Mouse (Mus musculus): Measurements from ENCODE around the gene U2af2. TPM values are rescaled to one million over a fixed set of nuclear protein-coding genes. Genes with fewer than 3 reads are reported as not detected.
"Not testable (repeated sequence)": the region's sequence is repeated elsewhere in the genome, so short reads cannot be mapped to it uniquely, and the experiment has no call there.

U2af2 gene
- polyA plus RNA-seq, 1 experiment from 2014 or later, result 166 TPM

DNA sequence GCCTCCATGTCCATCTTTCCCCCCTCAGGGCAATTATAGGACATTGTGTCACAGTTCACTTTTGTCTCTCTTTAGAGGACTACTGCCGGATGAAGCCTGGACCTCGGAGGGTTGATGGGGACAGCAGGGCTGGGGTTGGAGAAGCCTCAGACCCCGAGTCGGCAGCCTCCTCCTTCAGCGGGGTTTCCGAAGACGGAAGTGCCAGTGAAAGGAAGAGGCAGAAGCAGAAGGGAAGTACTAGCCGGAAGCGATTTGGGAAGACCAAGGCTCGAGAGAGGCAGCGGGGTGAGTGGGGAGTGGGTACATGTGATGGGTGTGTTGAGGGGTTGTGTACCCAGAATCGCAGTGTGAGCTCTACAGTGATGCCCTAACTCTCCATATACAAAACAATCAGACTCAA lies 2.5 kb upstream of the U2af2 start:
- Histone ChIP-seq H3K36me3 (replicated peaks) (no peaks in the 10 kb centered on the region), H3K27me3 (peaks cover 43% of the 10 kb centered on the region), H3K27ac (peak overlapping the region; percentile 99; the same call in 1 of the 2 replicates), H3K9me3 (no peaks in the 10 kb centered on the region), H3K4me2 (peak overlapping the region; percentile 86; the same call in 1 of the 2 replicates), H3K9ac (peak overlapping the region; percentile 74; the same call in 1 of the 2 replicates), H3K4me3 (replicated peaks) (no peak overlapping the region), H3K4me1 (peaks cover 40% of the 10 kb centered on the region)
- ATAC-seq (ENCODE audit: low FRiP score), result no peak
- 94% methylated on average over 12 of the region's 12 CpGs for WGBS

GRCm38 (mm10) chr7:5060239-5060731 lies 1.7 kb upstream of the U2af2 start:
- peak; percentile 5; the same call in 1 of the 2 replicates for ATAC-seq (ENCODE audit: low FRiP score)
- peaks cover 45% of the 10 kb centered on the region for H3K4me1 ChIP-seq
- WGBS, result 3% methylated on average over 27 of the region's 27 CpGs

GRCm38 (mm10) chr7:5060944-5061773 lies 784 bp upstream of the U2af2 start:
- Histone ChIP-seq H3K27ac (peak overlapping the region; percentile 99), H3K9ac (peak overlapping the region; percentile 74), H3K4me3 (replicated peaks) (peak overlapping the region; percentile 72), H3K36me3 (replicated peaks) (peaks cover 6% of the 10 kb centered on the region), H3K27me3 (peaks cover 26% of the 10 kb centered on the region), H3K4me2 (peak overlapping the region; percentile 86), H3K4me1 (peaks cover 53% of the 10 kb centered on the region), H3K9me3 (no peaks in the 10 kb centered on the region)
- peak; percentile 90 for ATAC-seq (ENCODE audit: low FRiP score)
- WGBS, result under 1% methylated on average over 60 of the region's 60 CpGs

More at GRCm38 (mm10) chr7:5060239-5060731, 1.7 kb upstream of the U2af2 start:
- H3K9ac ChIP-seq, result peak overlapping the region; percentile 74
- H3K4me2 ChIP-seq, result peak overlapping the region; percentile 86
- H3K27me3 ChIP-seq, result peaks cover 35% of the 10 kb centered on the region
- no peaks in the 10 kb centered on the region for H3K9me3 ChIP-seq
- no peaks in the 10 kb centered on the region for H3K36me3 ChIP-seq (replicated peaks)
- H3K4me3 ChIP-seq (replicated peaks), result peak overlapping the region; percentile 72
- H3K27ac ChIP-seq, result peak overlapping the region; percentile 99

DNA sequence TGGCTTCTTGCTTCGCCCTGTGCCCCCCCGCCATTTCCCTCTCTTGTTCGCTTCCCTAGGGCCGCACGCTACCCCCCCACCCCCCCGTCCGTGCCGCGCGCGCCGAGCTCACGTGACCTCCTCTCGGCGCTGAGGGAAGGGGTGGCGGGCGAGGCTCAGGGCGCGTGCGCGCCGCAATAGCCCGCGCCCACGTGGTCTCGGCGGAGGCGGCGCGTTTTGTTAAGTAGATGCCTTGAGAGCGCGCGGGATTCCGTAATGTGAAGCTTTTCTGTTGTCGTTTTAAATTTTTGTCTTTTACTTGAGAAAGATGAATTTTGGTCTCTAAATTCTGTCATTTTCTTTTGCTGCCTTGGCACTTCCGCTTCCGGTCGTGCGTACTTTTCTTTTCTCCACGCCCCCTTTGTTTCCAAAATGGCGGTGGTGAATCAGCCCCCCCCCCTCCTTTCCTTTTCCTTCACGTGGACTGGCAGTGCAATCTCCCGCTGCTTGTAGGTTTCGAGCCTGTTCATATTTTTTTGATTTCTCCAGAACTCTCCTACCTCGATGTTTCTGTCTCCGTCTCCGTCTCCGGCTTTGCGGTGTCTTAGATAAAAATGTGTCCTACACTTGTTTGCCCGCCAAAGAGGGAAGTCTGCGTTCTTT lies 538 bp downstream of the U2af2 start:
- H3K4me3 ChIP-seq (replicated peaks), result peak overlapping the region; percentile 72
- WGBS, result under 1% methylated on average over 43 of the region's 51 CpGs
- peak overlapping the region; percentile 86 for H3K4me2 ChIP-seq
- peaks cover 19% of the 10 kb centered on the region for H3K36me3 ChIP-seq (replicated peaks)
- no peaks in the 10 kb centered on the region for H3K9me3 ChIP-seq
- H3K4me1 ChIP-seq, result peaks cover 41% of the 10 kb centered on the region
- peaks cover 13% of the 10 kb centered on the region for H3K27me3 ChIP-seq
- H3K9ac ChIP-seq, result peak overlapping the region; percentile 74
- H3K27ac ChIP-seq, result peak overlapping the region; percentile 99
- ATAC-seq (ENCODE audit: low FRiP score), result peak; percentile 57

- Histone ChIP-seq H3K36me3 (replicated peaks) (peaks cover 44% of the 10 kb centered on the region), H3K27ac (no peak overlapping the region), H3K9ac (no peak overlapping the region), H3K9me3 (no peaks in the 10 kb centered on the region), H3K4me3 (replicated peaks) (no peak overlapping the region), H3K27me3 (no peaks in the 10 kb centered on the region), H3K4me1 (peaks cover 36% of the 10 kb centered on the region), H3K4me2 (no peak overlapping the region)
- 90% methylated on average over 6 of the region's 6 CpGs for WGBS
- no peak for ATAC-seq (ENCODE audit: low FRiP score)
Measured at GRCm38 (mm10) chr7:5064886-5065285, 2.9 kb downstream of the U2af2 start.

GRCm38 (mm10) chr7:5073586-5073985 lies 11.6 kb downstream of the U2af2 start:
- ATAC-seq (ENCODE audit: low FRiP score), result no peak
- no peak overlapping the region for H3K4me3 ChIP-seq (replicated peaks)
- no peaks in the 10 kb centered on the region for H3K4me1 ChIP-seq
- 85% methylated on average over 1 of the region's 1 CpGs for WGBS
- H3K27ac ChIP-seq, result no peak overlapping the region
- H3K36me3 ChIP-seq (replicated peaks), result peaks cover 96% of the 10 kb centered on the region
- no peaks in the 10 kb centered on the region for H3K9me3 ChIP-seq
- no peaks in the 10 kb centered on the region for H3K27me3 ChIP-seq
- H3K4me2 ChIP-seq, result no peak overlapping the region
- H3K9ac ChIP-seq, result no peak overlapping the region

GRCm38 (mm10) chr7:5074984-5075383 lies 13.0 kb downstream of the U2af2 start:
- 92% methylated on average over 5 of the region's 5 CpGs for WGBS
- ATAC-seq (ENCODE audit: low FRiP score), result no peak
- Histone ChIP-seq H3K36me3 (replicated peaks) (peaks cover 88% of the 10 kb centered on the region), H3K27me3 (no peaks in the 10 kb centered on the region), H3K9ac (no peak overlapping the region), H3K27ac (no peak overlapping the region), H3K4me3 (replicated peaks) (no peak overlapping the region), H3K4me2 (no peak overlapping the region), H3K9me3 (no peaks in the 10 kb centered on the region), H3K4me1 (no peaks in the 10 kb centered on the region)

DNA sequence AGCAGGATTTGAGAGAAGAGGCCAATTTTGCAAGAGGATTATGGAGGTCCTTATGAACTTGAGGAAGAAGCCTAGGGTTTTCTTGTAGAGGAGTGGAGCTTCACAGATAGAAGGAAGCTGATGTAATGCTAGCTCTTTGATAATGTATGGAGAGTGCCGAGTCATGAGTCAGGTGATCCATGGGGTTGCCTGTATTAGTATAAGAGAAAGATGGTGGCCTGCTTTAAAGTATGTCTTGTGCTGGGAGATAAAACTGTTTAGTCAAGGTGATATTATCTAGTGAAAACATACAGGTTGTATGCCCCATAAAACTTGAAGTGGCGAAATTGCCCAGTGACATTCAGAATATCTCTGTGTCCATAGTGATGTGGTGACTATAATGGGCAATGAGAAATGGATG lies 15.0 kb downstream of the U2af2 start:
- no peak for ATAC-seq (ENCODE audit: low FRiP score)
- H3K27ac ChIP-seq, result no peak overlapping the region
- H3K4me2 ChIP-seq, result no peak overlapping the region
- no peak overlapping the region for H3K9ac ChIP-seq
- no peaks in the 10 kb centered on the region for H3K9me3 ChIP-seq
- H3K27me3 ChIP-seq, result no peaks in the 10 kb centered on the region
- WGBS, result 93% methylated on average over 2 of the region's 2 CpGs
- peaks cover 68% of the 10 kb centered on the region for H3K36me3 ChIP-seq (replicated peaks)
- no peak overlapping the region for H3K4me3 ChIP-seq (replicated peaks)
- peaks cover 14% of the 10 kb centered on the region for H3K4me1 ChIP-seq

DNA sequence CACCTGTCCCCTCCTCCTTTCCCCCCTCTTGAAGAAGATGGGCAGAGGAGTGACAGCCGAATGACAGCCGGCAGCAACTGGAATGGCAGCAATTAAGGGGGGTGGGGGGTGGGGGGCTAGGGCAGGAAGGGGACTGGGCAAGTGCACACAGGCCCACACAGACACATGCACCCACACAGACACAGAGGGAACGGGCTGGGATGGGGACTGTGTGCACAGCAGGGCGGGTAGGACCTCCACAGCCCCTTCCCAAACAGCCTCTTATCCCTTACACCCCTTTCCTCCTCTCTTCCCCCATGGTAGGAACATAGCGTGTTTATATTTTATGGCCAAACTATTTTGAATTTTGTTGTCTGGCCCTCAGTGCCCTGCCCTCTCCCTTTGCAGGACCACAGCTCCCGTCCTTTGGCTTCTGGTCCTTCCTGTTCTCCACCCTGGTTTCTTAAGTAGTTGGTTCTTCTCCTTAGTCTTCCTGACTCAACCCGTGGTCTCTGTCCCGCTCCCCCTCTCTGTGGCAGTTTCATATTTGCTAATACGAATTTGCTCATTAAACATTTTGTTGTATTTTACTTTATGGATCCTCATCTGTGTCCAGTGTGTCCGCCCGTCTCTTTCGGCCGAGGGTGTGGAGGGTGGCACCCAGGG lies 17.5 kb downstream of the U2af2 start:
- Histone ChIP-seq H3K4me2 (peak overlapping the region; percentile 92), H3K36me3 (replicated peaks) (peaks cover 61% of the 10 kb centered on the region), H3K27ac (peak overlapping the region; percentile 90), H3K4me3 (replicated peaks) (peak overlapping the region; percentile 94), H3K4me1 (peaks cover 16% of the 10 kb centered on the region)
- ATAC-seq (ENCODE audit: low FRiP score), result peak; percentile 37
- WGBS, result 49% methylated on average over 9 of the region's 13 CpGs
- H3K9ac ChIP-seq, H3K9me3 ChIP-seq, H3K27me3 ChIP-seq: not testable (repeated sequence)

- Histone ChIP-seq H3K36me3 (replicated peaks) (peaks cover 60% of the 10 kb centered on the region), H3K4me2 (peak within 1 kb of the TSS; percentile 92), H3K9me3 (no peaks in the 10 kb centered on the region), H3K27ac (peak within 1 kb of the TSS; percentile 90), H3K4me3 (replicated peaks) (peak within 1 kb of the TSS; percentile 94), H3K9ac (peak within 1 kb of the TSS; percentile 94), H3K27me3 (no peaks in the 10 kb centered on the region), H3K4me1 (peaks cover 16% of the 10 kb centered on the region)
- ATAC-seq (ENCODE audit: low FRiP score), result peak; percentile 98
- under 1% methylated on average over 81 of the region's 81 CpGs for WGBS
Measured at GRCm38 (mm10) chr7:5080010-5080751, 18.2 kb downstream of the U2af2 start, which contains the start of gene Epn1. Gene Epn1, plus strand, starts transcription at chr7:5080235.

DNA sequence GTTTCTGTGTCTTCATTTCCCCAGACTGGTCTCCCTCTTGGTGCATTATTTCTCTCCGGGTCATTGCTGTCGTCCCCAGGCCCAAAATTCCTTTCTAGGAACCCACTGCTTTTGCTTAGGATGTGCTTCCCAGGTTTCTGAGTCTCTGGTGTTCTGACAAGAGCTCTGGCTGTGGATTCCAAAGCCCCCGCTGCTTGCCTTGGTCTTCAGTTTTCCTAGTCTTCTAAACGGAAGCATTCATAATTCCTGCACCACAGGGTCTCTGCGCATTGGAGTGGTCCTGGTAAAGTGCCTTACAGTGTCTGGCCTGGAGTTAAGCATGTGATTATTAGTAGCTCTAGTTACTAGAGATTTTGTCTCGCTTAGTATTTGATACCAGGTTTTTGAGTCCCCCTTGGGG lies 18.9 kb downstream of the U2af2 start:
- H3K27ac ChIP-seq, result peak overlapping the region; percentile 90; the same call in 1 of the 2 replicates
- peaks cover 59% of the 10 kb centered on the region for H3K36me3 ChIP-seq (replicated peaks)
- peak overlapping the region; percentile 92 for H3K4me2 ChIP-seq
- no peak for ATAC-seq (ENCODE audit: low FRiP score)
- H3K4me1 ChIP-seq, result peaks cover 16% of the 10 kb centered on the region
- H3K27me3 ChIP-seq, result no peaks in the 10 kb centered on the region
- H3K9me3 ChIP-seq, result no peaks in the 10 kb centered on the region
- H3K9ac ChIP-seq, result peak overlapping the region; percentile 94
- H3K4me3 ChIP-seq (replicated peaks), result peak overlapping the region; percentile 94
- WGBS, result 20% methylated on average over 6 of the region's 6 CpGs

All from forebrain, embryonic 12.5 days (tissue).